Mouse (Mus musculus): ENCODE measurements around the gene Prnp. TPM values are rescaled to one million over a fixed set of nuclear protein-coding genes. Genes with fewer than 3 reads are reported as not detected.
A peak's percentile ranks its signal among the peaks of the same experiment; 100 is the strongest.

Gene Prnp
- polyA plus RNA-seq, 1 experiment from 2014 or later = 47.0 TPM

DNA sequence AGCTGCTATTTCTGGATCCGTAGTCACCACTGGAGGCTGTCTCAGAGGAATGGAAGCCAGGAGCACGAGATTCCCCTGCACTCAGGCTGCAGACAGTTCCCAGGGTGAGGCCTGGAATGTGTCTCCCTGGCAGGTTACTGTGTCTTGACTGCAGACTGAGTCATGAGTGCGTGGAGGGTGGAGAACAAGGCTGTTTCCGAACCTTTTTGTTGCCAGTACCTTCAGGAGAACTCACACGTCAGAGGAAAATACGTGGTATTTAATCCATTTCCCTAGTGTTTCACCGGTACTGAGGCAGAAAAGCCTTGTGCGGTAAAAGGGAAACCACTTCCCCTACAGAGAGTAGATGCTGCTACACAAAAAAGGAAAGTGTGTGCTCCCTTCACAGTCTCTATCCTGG is 6.9 kb upstream of the Prnp start:
- peak overlapping the region; percentile 78 for H3K27ac ChIP-seq (ENCODE audit: low read depth, low read length)
- H3K27me3 ChIP-seq (ENCODE audit: control insufficient read depth, insufficient read depth, low read length) = no peaks in the 10 kb centered on the region
- no peak overlapping the region for H3K9ac ChIP-seq (ENCODE audit: low read depth, low read length)
- peak; percentile 33; the same call in 1 of the 2 replicates for ATAC-seq (replicated peaks; ENCODE audit: insufficient number of reproducible peaks, low FRiP score, low TSS enrichment)
- H3K36me3 ChIP-seq (ENCODE audit: control insufficient read depth, insufficient read depth, low read length) = no peaks in the 10 kb centered on the region
- H3K4me3 ChIP-seq (ENCODE audit: low read depth, low read length) = no peak overlapping the region
- peaks cover 18% of the 10 kb centered on the region for H3K4me1 ChIP-seq (ENCODE audit: control insufficient read depth, insufficient read depth, low read length)
- WGBS (ENCODE audit: insufficient replicate concordance) = 17% methylated on average over 8 of the region's 8 CpGs
- no peak overlapping the region for H3K4me2 ChIP-seq
- H3K9me3 ChIP-seq (replicated peaks; ENCODE audit: control insufficient read depth, low read length) = no peaks in the 10 kb centered on the region

DNA sequence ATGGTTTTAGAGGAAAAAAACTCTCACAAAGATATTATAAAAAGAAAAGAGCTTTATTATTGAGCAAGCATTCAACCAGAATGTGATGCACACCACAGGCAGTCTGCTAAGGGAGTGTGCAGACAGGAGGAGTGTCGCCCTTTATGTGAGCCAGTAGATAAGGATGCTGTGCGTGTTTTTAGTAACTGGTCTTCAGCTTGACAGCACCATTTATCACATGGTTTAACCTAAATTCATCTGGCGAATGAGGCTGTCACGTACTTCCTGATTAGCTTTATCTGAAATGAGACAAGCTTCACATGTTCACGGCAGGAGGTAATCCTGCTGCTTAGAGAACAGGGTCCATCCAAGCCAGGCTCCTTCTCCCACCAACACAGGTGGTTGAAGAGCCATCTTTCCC is 4.7 kb upstream of the Prnp start:
- H3K4me2 ChIP-seq = no peak overlapping the region
- H3K4me3 ChIP-seq (ENCODE audit: low read depth, low read length) = no peak overlapping the region
- no peak overlapping the region for H3K27ac ChIP-seq (ENCODE audit: low read depth, low read length)
- no peak for ATAC-seq (replicated peaks; ENCODE audit: insufficient number of reproducible peaks, low FRiP score, low TSS enrichment)
- no peaks in the 10 kb centered on the region for H3K36me3 ChIP-seq (ENCODE audit: control insufficient read depth, insufficient read depth, low read length)
- H3K27me3 ChIP-seq (ENCODE audit: control insufficient read depth, insufficient read depth, low read length) = no peaks in the 10 kb centered on the region
- WGBS (ENCODE audit: insufficient replicate concordance) = 11% methylated on average over 5 of the region's 5 CpGs
- H3K9ac ChIP-seq (ENCODE audit: low read depth, low read length) = no peak overlapping the region
- no peaks in the 10 kb centered on the region for H3K9me3 ChIP-seq (replicated peaks; ENCODE audit: control insufficient read depth, low read length)
- peaks cover 20% of the 10 kb centered on the region for H3K4me1 ChIP-seq (ENCODE audit: control insufficient read depth, insufficient read depth, low read length)

DNA sequence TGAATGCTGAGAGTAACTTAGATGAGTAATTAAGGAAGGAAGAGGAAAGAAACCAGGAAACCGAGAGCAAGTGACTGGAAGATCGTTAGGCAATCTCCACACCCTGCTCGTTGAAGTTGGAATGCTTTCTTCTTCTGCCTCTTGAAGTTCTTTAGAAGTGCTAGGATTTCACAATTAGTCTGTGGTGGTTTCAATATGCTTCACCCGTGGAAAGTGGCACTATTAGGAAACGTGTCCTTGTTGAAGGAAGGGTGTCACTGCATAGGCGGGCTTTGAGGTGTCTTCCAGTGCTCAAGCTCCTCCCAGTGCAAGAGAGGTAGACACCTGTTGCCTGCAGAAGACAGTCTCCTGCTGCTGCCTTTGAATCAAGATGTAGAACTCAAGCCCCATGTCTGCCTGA is 4.0 kb upstream of the Prnp start:
- WGBS (ENCODE audit: insufficient replicate concordance) = 62% methylated on average over 6 of the region's 6 CpGs
- no peak overlapping the region for H3K27ac ChIP-seq (ENCODE audit: low read depth, low read length)
- H3K9ac ChIP-seq (ENCODE audit: low read depth, low read length) = no peak overlapping the region
- no peaks in the 10 kb centered on the region for H3K9me3 ChIP-seq (replicated peaks; ENCODE audit: control insufficient read depth, low read length)
- no peak for ATAC-seq (replicated peaks; ENCODE audit: insufficient number of reproducible peaks, low FRiP score, low TSS enrichment)
- H3K4me3 ChIP-seq (ENCODE audit: low read depth, low read length) = no peak overlapping the region
- H3K4me2 ChIP-seq = no peak overlapping the region
- no peaks in the 10 kb centered on the region for H3K36me3 ChIP-seq (ENCODE audit: control insufficient read depth, insufficient read depth, low read length)
- no peaks in the 10 kb centered on the region for H3K27me3 ChIP-seq (ENCODE audit: control insufficient read depth, insufficient read depth, low read length)
- H3K4me1 ChIP-seq (ENCODE audit: control insufficient read depth, insufficient read depth, low read length) = peaks cover 24% of the 10 kb centered on the region

DNA sequence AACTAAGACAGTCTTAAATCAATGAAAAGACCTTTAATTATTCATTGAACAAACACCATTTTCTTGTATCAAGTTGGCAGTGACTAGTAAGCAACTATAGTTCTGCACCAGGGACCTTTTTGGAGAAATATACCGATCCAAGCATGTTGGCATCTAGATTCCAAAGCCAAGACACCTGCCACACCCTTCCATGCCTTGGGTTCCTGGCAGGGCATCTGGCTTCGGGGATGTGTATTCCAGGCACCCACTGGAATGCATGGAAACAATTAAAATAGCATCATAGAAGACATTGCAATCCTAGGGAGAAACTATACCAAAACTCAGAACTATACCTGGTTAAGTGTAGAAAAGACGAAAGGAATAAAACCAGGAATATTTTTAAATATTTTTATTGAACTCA is 3.5 kb upstream of the Prnp start:
- no peaks in the 10 kb centered on the region for H3K36me3 ChIP-seq (ENCODE audit: control insufficient read depth, insufficient read depth, low read length)
- no peak for ATAC-seq (replicated peaks; ENCODE audit: insufficient number of reproducible peaks, low FRiP score, low TSS enrichment)
- H3K4me3 ChIP-seq (ENCODE audit: low read depth, low read length) = no peak overlapping the region
- H3K4me2 ChIP-seq = no peak overlapping the region
- H3K9me3 ChIP-seq (replicated peaks; ENCODE audit: control insufficient read depth, low read length) = no peaks in the 10 kb centered on the region
- WGBS (ENCODE audit: insufficient replicate concordance) = 88% methylated on average over 3 of the region's 3 CpGs
- no peak overlapping the region for H3K9ac ChIP-seq (ENCODE audit: low read depth, low read length)
- peaks cover 26% of the 10 kb centered on the region for H3K4me1 ChIP-seq (ENCODE audit: control insufficient read depth, insufficient read depth, low read length)
- no peak overlapping the region for H3K27ac ChIP-seq (ENCODE audit: low read depth, low read length)
- H3K27me3 ChIP-seq (ENCODE audit: control insufficient read depth, insufficient read depth, low read length) = no peaks in the 10 kb centered on the region

DNA sequence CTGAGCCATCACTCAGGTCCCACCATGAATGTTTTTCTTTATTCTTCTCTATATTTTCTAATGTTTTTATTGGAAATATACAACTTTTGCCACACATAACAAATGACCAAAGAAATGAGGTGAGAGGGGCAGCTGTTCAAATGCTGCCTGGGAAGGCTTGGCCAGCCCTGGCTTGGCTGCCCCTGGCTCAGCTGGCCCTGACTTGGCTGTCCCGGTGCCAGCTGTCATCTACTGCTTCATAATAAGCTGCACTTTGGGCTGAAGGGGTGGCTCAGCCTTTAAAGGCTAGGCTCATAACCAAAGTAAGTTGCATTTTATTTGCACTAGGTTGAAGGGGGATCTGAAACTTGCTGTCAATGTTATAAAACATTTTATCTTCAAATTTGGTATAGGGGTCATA is 2.9 kb upstream of the Prnp start:
- no peak overlapping the region for H3K27ac ChIP-seq (ENCODE audit: low read depth, low read length)
- no peak overlapping the region for H3K9ac ChIP-seq (ENCODE audit: low read depth, low read length)
- H3K9me3 ChIP-seq (replicated peaks; ENCODE audit: control insufficient read depth, low read length) = no peaks in the 10 kb centered on the region
- 81% methylated on average over 1 of the region's 1 CpGs for WGBS (ENCODE audit: insufficient replicate concordance)
- no peak for ATAC-seq (replicated peaks; ENCODE audit: insufficient number of reproducible peaks, low FRiP score, low TSS enrichment)
- H3K36me3 ChIP-seq (ENCODE audit: control insufficient read depth, insufficient read depth, low read length) = no peaks in the 10 kb centered on the region
- no peaks in the 10 kb centered on the region for H3K27me3 ChIP-seq (ENCODE audit: control insufficient read depth, insufficient read depth, low read length)
- H3K4me2 ChIP-seq = no peak overlapping the region
- peaks cover 29% of the 10 kb centered on the region for H3K4me1 ChIP-seq (ENCODE audit: control insufficient read depth, insufficient read depth, low read length)
- H3K4me3 ChIP-seq (ENCODE audit: low read depth, low read length) = no peak overlapping the region

DNA sequence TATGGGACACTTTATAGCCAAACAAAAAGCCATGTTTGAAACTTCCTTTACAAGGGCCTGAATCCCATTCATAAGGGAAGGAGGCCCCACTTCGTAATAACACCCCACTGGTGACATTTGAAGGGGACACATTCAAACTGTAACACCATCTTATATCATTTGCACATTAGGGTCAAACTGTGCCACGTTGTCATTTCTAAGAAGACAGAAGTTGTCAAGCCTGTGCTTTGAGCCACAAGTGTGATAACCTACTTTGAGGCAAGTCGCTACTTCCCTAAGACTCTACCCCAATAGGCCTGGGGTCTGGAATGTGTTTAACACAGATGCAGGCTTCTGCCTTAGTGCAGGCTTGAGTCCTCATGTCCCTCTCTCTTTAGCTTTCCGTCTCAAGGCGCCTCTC is 2.4 kb upstream of the Prnp start:
- Histone ChIP-seq H3K4me2 (no peak overlapping the region), H3K27ac (ENCODE audit: low read depth, low read length) (no peak overlapping the region), H3K4me1 (ENCODE audit: control insufficient read depth, insufficient read depth, low read length) (peaks cover 28% of the 10 kb centered on the region), H3K36me3 (ENCODE audit: control insufficient read depth, insufficient read depth, low read length) (no peaks in the 10 kb centered on the region), H3K9ac (ENCODE audit: low read depth, low read length) (no peak overlapping the region), H3K27me3 (ENCODE audit: control insufficient read depth, insufficient read depth, low read length) (no peaks in the 10 kb centered on the region), H3K9me3 (replicated peaks; ENCODE audit: control insufficient read depth, low read length) (no peaks in the 10 kb centered on the region), H3K4me3 (ENCODE audit: low read depth, low read length) (no peak overlapping the region)
- 72% methylated on average over 5 of the region's 5 CpGs for WGBS (ENCODE audit: insufficient replicate concordance)
- no peak for ATAC-seq (replicated peaks; ENCODE audit: insufficient number of reproducible peaks, low FRiP score, low TSS enrichment)

DNA sequence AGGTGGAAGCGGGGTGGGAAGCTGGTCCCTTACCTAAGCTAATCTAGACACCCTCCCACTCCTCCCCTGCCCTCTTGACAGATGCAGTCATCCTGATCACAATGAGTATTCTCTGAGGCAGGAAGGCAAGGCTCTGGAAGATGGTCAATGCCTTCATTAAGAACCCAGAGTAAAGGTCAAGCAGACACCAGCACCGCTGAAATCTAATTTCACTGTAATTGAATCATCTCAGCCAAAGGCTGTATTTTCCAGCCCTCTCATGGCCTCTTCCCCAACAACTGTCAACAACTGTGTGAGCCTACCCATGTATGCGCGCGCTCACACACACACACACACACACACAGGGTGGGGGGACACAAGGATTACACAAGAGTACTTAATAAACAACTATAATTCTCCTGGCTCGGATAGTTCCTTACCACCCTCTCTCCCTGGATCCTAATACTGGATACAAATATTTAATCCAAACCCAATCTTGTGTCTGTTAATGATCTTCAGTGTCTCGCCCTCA is 1.3 kb upstream of the Prnp start:
- WGBS (ENCODE audit: insufficient replicate concordance) = 81% methylated on average over 7 of the region's 7 CpGs
- Histone ChIP-seq H3K4me2 (no peak overlapping the region), H3K4me1 (ENCODE audit: control insufficient read depth, insufficient read depth, low read length) (peaks cover 21% of the 10 kb centered on the region), H3K9ac (ENCODE audit: low read depth, low read length) (no peak overlapping the region), H3K36me3 (ENCODE audit: control insufficient read depth, insufficient read depth, low read length) (no peaks in the 10 kb centered on the region), H3K4me3 (ENCODE audit: low read depth, low read length) (no peak overlapping the region), H3K9me3 (replicated peaks; ENCODE audit: control insufficient read depth, low read length) (no peaks in the 10 kb centered on the region), H3K27me3 (ENCODE audit: control insufficient read depth, insufficient read depth, low read length) (no peaks in the 10 kb centered on the region), H3K27ac (ENCODE audit: low read depth, low read length) (no peak overlapping the region)
- no peak for ATAC-seq (replicated peaks; ENCODE audit: insufficient number of reproducible peaks, low FRiP score, low TSS enrichment)

DNA sequence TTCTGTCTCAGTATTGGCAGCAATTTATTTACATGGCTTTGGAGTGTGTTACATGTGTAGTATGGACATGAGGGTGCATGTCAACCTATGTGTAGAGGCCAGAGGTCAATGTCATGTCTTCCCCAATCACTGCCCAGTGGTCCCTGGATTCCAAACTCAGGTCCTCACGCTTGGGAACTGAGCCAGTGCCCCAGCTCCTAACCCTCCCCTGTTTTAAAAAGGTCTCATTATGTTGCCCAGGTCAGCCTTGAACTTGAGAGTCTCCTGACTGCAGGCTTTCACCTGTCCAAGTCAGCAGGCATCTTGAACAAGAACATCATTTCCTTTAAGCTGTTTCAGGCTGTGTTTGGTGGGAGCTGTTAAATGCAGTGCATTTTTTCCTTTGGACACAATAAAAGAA is 822 bp upstream of the Prnp start:
- no peaks in the 10 kb centered on the region for H3K36me3 ChIP-seq (ENCODE audit: control insufficient read depth, insufficient read depth, low read length)
- H3K9ac ChIP-seq (ENCODE audit: low read depth, low read length) = no peak overlapping the region
- no peak for ATAC-seq (replicated peaks; ENCODE audit: insufficient number of reproducible peaks, low FRiP score, low TSS enrichment)
- H3K4me3 ChIP-seq (ENCODE audit: low read depth, low read length) = no peak overlapping the region
- H3K27me3 ChIP-seq (ENCODE audit: control insufficient read depth, insufficient read depth, low read length) = no peaks in the 10 kb centered on the region
- no peaks in the 10 kb centered on the region for H3K9me3 ChIP-seq (replicated peaks; ENCODE audit: control insufficient read depth, low read length)
- H3K4me1 ChIP-seq (ENCODE audit: control insufficient read depth, insufficient read depth, low read length) = peaks cover 21% of the 10 kb centered on the region
- peak overlapping the region; percentile 81; the same call in 1 of the 2 replicates for H3K4me2 ChIP-seq
- WGBS (ENCODE audit: insufficient replicate concordance) = 88% methylated on average over 1 of the region's 1 CpGs
- no peak overlapping the region for H3K27ac ChIP-seq (ENCODE audit: low read depth, low read length)

DNA sequence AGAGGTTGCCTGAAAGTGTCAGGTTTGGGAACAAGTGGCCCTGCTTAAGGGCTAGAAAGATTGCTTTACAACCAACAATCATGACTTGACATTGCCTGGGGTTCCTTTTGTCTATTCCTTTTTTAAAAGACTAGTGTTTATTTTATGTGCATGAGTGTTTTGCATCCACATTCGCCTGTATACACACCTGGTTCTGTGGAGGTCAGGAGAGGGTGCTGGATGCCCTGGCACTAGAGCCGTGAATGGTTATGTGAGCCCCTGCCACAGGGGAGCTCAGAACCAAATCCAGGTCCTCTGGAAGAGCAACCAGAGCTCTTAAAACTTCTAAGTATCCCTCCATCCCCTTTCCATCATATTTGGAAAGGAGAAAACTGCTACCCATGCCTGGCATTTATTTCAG is 1.1 kb downstream of the Prnp start:
- Histone ChIP-seq H3K27me3 (ENCODE audit: control insufficient read depth, insufficient read depth, low read length) (no peaks in the 10 kb centered on the region), H3K4me1 (ENCODE audit: control insufficient read depth, insufficient read depth, low read length) (peaks cover 11% of the 10 kb centered on the region; the same call in 1 of the 2 replicates), H3K4me2 (peak overlapping the region; percentile 81), H3K4me3 (ENCODE audit: low read depth, low read length) (peak overlapping the region; percentile 75), H3K9me3 (replicated peaks; ENCODE audit: control insufficient read depth, low read length) (no peaks in the 10 kb centered on the region), H3K9ac (ENCODE audit: low read depth, low read length) (no peak overlapping the region), H3K36me3 (ENCODE audit: control insufficient read depth, insufficient read depth, low read length) (no peaks in the 10 kb centered on the region), H3K27ac (ENCODE audit: low read depth, low read length) (no peak overlapping the region)
- 66% methylated on average over 2 of the region's 2 CpGs for WGBS (ENCODE audit: insufficient replicate concordance)
- ATAC-seq (replicated peaks; ENCODE audit: insufficient number of reproducible peaks, low FRiP score, low TSS enrichment) = no peak
